Mouse (Mus musculus): ENCODE measurements around the gene Unc5b.
"Not testable (repeated sequence)": the region's sequence is repeated elsewhere in the genome, so short reads cannot be mapped to it uniquely, and the experiment has no call there.

Gene Unc5b

GRCm38 (mm10) chr10:60831379-60831778 lies at the start of gene Unc5b:
Gene Unc5b, minus strand, starts transcription at chr10:60831581.
- peak; percentile 84 for DNase-seq (ENCODE audit: low read depth, low spot score)

GRCm38 (mm10) chr10:60879817-60880216 lies 48.4 kb upstream of the Unc5b start:
- DNase-seq (ENCODE audit: low read depth, low spot score): no peak

- peak; percentile 40 for DNase-seq (ENCODE audit: low read depth, low spot score)
These were observed 45.7 kb upstream of the Unc5b start for GRCm38 (mm10) chr10:60877075-60877474.

GRCm38 (mm10) chr10:60875011-60875410 lies 43.6 kb upstream of the Unc5b start:
- DNase-seq (ENCODE audit: low read depth, low spot score): no peak

GRCm38 (mm10) chr10:60863318-60863717 lies 31.9 kb upstream of the Unc5b start:
- DNase-seq (ENCODE audit: low read depth, low spot score): no peak

- DNase-seq (ENCODE audit: low read depth, low spot score): no peak
These were observed 31.3 kb upstream of the Unc5b start for GRCm38 (mm10) chr10:60862477-60863293.

GRCm38 (mm10) chr10:60845271-60845670 lies 13.9 kb upstream of the Unc5b start:
- not testable (repeated sequence) for DNase-seq (ENCODE audit: low read depth, low spot score)

- DNase-seq (ENCODE audit: low read depth, low spot score): no peak
These were observed 7.4 kb upstream of the Unc5b start for GRCm38 (mm10) chr10:60838816-60839215.

GRCm38 (mm10) chr10:60834949-60835348 lies 3.6 kb upstream of the Unc5b start:
- peak; percentile 79 for DNase-seq (ENCODE audit: low read depth, low spot score)

GRCm38 (mm10) chr10:60832664-60833173 lies 1.3 kb upstream of the Unc5b start:
- no peak for DNase-seq (ENCODE audit: low read depth, low spot score)

GRCm38 (mm10) chr10:60830556-60831350 lies 628 bp downstream of the Unc5b start:
- DNase-seq (ENCODE audit: low read depth, low spot score): peak; percentile 48

- DNase-seq (ENCODE audit: low read depth, low spot score): no peak
These were observed 1.4 kb downstream of the Unc5b start for GRCm38 (mm10) chr10:60830000-60830399.

GRCm38 (mm10) chr10:60829071-60829470 lies 2.3 kb downstream of the Unc5b start:
- peak; percentile 5 for DNase-seq (ENCODE audit: low read depth, low spot score)

GRCm38 (mm10) chr10:60827901-60828670 lies 3.3 kb downstream of the Unc5b start:
- peak; percentile 3 for DNase-seq (ENCODE audit: low read depth, low spot score)

GRCm38 (mm10) chr10:60827266-60827665 lies 4.1 kb downstream of the Unc5b start:
- peak; percentile 60 for DNase-seq (ENCODE audit: low read depth, low spot score)

- DNase-seq (ENCODE audit: low read depth, low spot score): peak; percentile 45
These were observed 4.7 kb downstream of the Unc5b start for GRCm38 (mm10) chr10:60826461-60827237.

GRCm38 (mm10) chr10:60825955-60826354 lies 5.4 kb downstream of the Unc5b start:
- DNase-seq (ENCODE audit: low read depth, low spot score): no peak

GRCm38 (mm10) chr10:60823744-60824143 lies 7.6 kb downstream of the Unc5b start:
- no peak for DNase-seq (ENCODE audit: low read depth, low spot score)

GRCm38 (mm10) chr10:60822641-60823425 lies 8.5 kb downstream of the Unc5b start:
- DNase-seq (ENCODE audit: low read depth, low spot score): peak; percentile 70

GRCm38 (mm10) chr10:60821736-60822358 lies 9.5 kb downstream of the Unc5b start:
- DNase-seq (ENCODE audit: low read depth, low spot score): peak; percentile 65

Data from 3T3-L1 (cell line).